Mouse (Mus musculus): ENCODE measurements at regions not wholly inside any gene's neighbourhood (a gene's known extent, or its start where the extent isn't known, plus 50 kb on each side); places are given as distances from the start of the nearest gene placed in this dataset.

GRCm38 (mm10) chr16:14840786-14841185, 65.6 kb upstream of the Efcab1 start:
- TF ChIP-seq CTCF (IDR thresholded peaks at IDR 0.05; ENCODE audit: low read depth, low read length) (no peak), POLR2A (IDR thresholded peaks at IDR 0.05; ENCODE audit: extremely low read depth, insufficient read depth, low read length) (no peak)
